Mouse (Mus musculus) lung, embryonic 16.5 days (tissue): ENCODE measurements around the gene Fggy. TPM values are rescaled to one million over a fixed set of nuclear protein-coding genes. Genes with fewer than 3 reads are reported as not detected.

Experiments
- ATAC-seq: fragments of 200-750 bp; cut with Nextera tagmentation; 2 replicates; pipeline ENCODE4 v1.8.0; 2017; ENCODE audit warnings: low read depth, mild to moderate bottlenecking, moderate library complexity
- H3K27ac ChIP-seq: fragments of 300-500 bp; sonication (generic); 2 replicates; pipeline ENCODE4 v1.5.1; 2014; ENCODE audit warnings: mild to moderate bottlenecking, control low read depth, low read length
- H3K27me3 ChIP-seq: fragments of 300-500 bp; sonication (generic); 2 replicates; pipeline ENCODE4 v1.6.1; 2014; ENCODE audit warnings: low read depth, low read length, mixed read lengths; ENCODE audit not compliant: control insufficient read depth, insufficient read depth
- H3K36me3 ChIP-seq: fragments of 300-500 bp; sonication (generic); 2 replicates; pipeline ENCODE4 v1.6.1; 2014; ENCODE audit warnings: low read length; ENCODE audit not compliant: control insufficient read depth, insufficient read depth
- H3K4me1 ChIP-seq: fragments of 300-500 bp; sonication (generic); replicated peaks from 2 replicates; pipeline ENCODE4 v1.6.1; 2014; ENCODE audit warnings: low read length, mixed read lengths; ENCODE audit not compliant: control insufficient read depth, insufficient read depth
- H3K4me2 ChIP-seq: fragments of 300-500 bp; sonication (generic); 2 replicates; pipeline ENCODE4 v1.6.1; 2014; ENCODE audit warnings: low read depth, low read length, control low read depth
- H3K4me3 ChIP-seq: fragments of 300-500 bp; sonication (generic); 2 replicates; pipeline ENCODE4 v1.5.1; 2014; ENCODE audit warnings: mild to moderate bottlenecking, low read length, control low read depth
- H3K9ac ChIP-seq: fragments of 300-500 bp; sonication (generic); 2 replicates; pipeline ENCODE4 v1.6.1; 2014; ENCODE audit warnings: low read length, control low read depth
- H3K9me3 ChIP-seq: fragments of 300-500 bp; sonication (generic); 2 replicates; pipeline ENCODE4 v1.6.1; 2016; ENCODE audit warnings: low read length; ENCODE audit not compliant: control insufficient read depth
- WGBS: fragments of 180-500 bp; shearing (Covaris S2); extraction: QIAGEN DNeasy Blood & Tissue Kit; methylation state at CpG from one replicate; pipeline ENCODE4 v1.1.7; 2014; 5-methylcytosine and 5-hydroxymethylcytosine counted together
- polyA plus RNA-seq: library from polyadenylated mRNA; unstranded; fragments of >200 nt; fragmentation: Nextera tagmentation; extraction: Ambion mirVana; gene quantifications from 2 replicates; pipeline ENCODE4 v1.2.1, GENCODE M21; 2015

The Fggy gene
- polyA plus RNA-seq, 1 experiment from 2014 or later, result 9.6 TPM

- 77% methylated on average over 4 of the region's 4 CpGs for WGBS
Measured at GRCm38 (mm10) chr4:95586274-95587001, 29.1 kb downstream of the Fggy start.

GRCm38 (mm10) chr4:95588722-95589283 lies 31.5 kb downstream of the Fggy start:
- Histone ChIP-seq H3K4me3 (no peak overlapping the region), H3K4me2 (no peak overlapping the region), H3K27me3 (no peaks in the 10 kb centered on the region), H3K4me1 (no peaks in the 10 kb centered on the region), H3K9ac (no peak overlapping the region), H3K9me3 (no peaks in the 10 kb centered on the region), H3K36me3 (no peaks in the 10 kb centered on the region), H3K27ac (no peak overlapping the region)
- ATAC-seq, result no peak
- 64% methylated on average over 2 of the region's 2 CpGs for WGBS

More at GRCm38 (mm10) chr4:95586274-95587001, 29.1 kb downstream of the Fggy start:
- Histone ChIP-seq H3K27me3 (no peaks in the 10 kb centered on the region), H3K4me1 (no peaks in the 10 kb centered on the region), H3K27ac (no peak overlapping the region), H3K36me3 (no peaks in the 10 kb centered on the region), H3K9ac (no peak overlapping the region), H3K9me3 (no peaks in the 10 kb centered on the region), H3K4me2 (no peak overlapping the region), H3K4me3 (no peak overlapping the region)
- no peak for ATAC-seq

- H3K4me1 ChIP-seq, result no peaks in the 10 kb centered on the region
- H3K9ac ChIP-seq, result no peak overlapping the region
- no peaks in the 10 kb centered on the region for H3K9me3 ChIP-seq
- no peak overlapping the region for H3K4me2 ChIP-seq
- H3K4me3 ChIP-seq, result no peak overlapping the region
- H3K27ac ChIP-seq, result no peak overlapping the region
- H3K27me3 ChIP-seq, result no peaks in the 10 kb centered on the region
- H3K36me3 ChIP-seq, result no peaks in the 10 kb centered on the region
- no peak for ATAC-seq
- WGBS, result 75% methylated on average over 3 of the region's 3 CpGs
Measured at GRCm38 (mm10) chr4:95590878-95591277, 33.6 kb downstream of the Fggy start.

GRCm38 (mm10) chr4:95597208-95597607 lies 39.9 kb downstream of the Fggy start:
- Histone ChIP-seq H3K27me3 (no peaks in the 10 kb centered on the region), H3K27ac (no peak overlapping the region), H3K9me3 (no peaks in the 10 kb centered on the region), H3K4me2 (no peak overlapping the region), H3K36me3 (no peaks in the 10 kb centered on the region), H3K4me3 (no peak overlapping the region), H3K4me1 (no peaks in the 10 kb centered on the region), H3K9ac (no peak overlapping the region)
- 59% methylated on average over 6 of the region's 6 CpGs for WGBS
- ATAC-seq, result no peak

- Histone ChIP-seq H3K9ac (no peak overlapping the region), H3K4me2 (no peak overlapping the region), H3K36me3 (no peaks in the 10 kb centered on the region), H3K27ac (no peak overlapping the region), H3K4me1 (no peaks in the 10 kb centered on the region), H3K4me3 (no peak overlapping the region), H3K9me3 (no peaks in the 10 kb centered on the region), H3K27me3 (no peaks in the 10 kb centered on the region)
- 52% methylated on average over 4 of the region's 4 CpGs for WGBS
- ATAC-seq, result no peak
Measured at GRCm38 (mm10) chr4:95601776-95602175, 44.5 kb downstream of the Fggy start.

GRCm38 (mm10) chr4:95603254-95603653 lies 45.9 kb downstream of the Fggy start:
- no peak overlapping the region for H3K4me2 ChIP-seq
- WGBS, result 67% methylated on average over 1 of the region's 1 CpGs
- no peaks in the 10 kb centered on the region for H3K9me3 ChIP-seq
- no peak overlapping the region for H3K9ac ChIP-seq
- H3K4me3 ChIP-seq, result no peak overlapping the region
- H3K27me3 ChIP-seq, result no peaks in the 10 kb centered on the region
- no peaks in the 10 kb centered on the region for H3K4me1 ChIP-seq
- no peak for ATAC-seq
- no peak overlapping the region for H3K27ac ChIP-seq
- H3K36me3 ChIP-seq, result no peaks in the 10 kb centered on the region

GRCm38 (mm10) chr4:95610663-95611062 lies 53.4 kb downstream of the Fggy start:
- Histone ChIP-seq H3K9ac (no peak overlapping the region), H3K27ac (no peak overlapping the region), H3K4me1 (no peaks in the 10 kb centered on the region), H3K9me3 (no peaks in the 10 kb centered on the region), H3K4me3 (no peak overlapping the region), H3K36me3 (no peaks in the 10 kb centered on the region), H3K27me3 (no peaks in the 10 kb centered on the region), H3K4me2 (no peak overlapping the region)
- no peak for ATAC-seq
- 96% methylated on average over 1 of the region's 1 CpGs for WGBS

GRCm38 (mm10) chr4:95611390-95611789 lies 54.1 kb downstream of the Fggy start:
- no peaks in the 10 kb centered on the region for H3K27me3 ChIP-seq
- H3K4me2 ChIP-seq, result no peak overlapping the region
- no peaks in the 10 kb centered on the region for H3K4me1 ChIP-seq
- H3K36me3 ChIP-seq, result no peaks in the 10 kb centered on the region
- no peak overlapping the region for H3K27ac ChIP-seq
- no peak overlapping the region for H3K4me3 ChIP-seq
- no peaks in the 10 kb centered on the region for H3K9me3 ChIP-seq
- no peak for ATAC-seq
- WGBS, result 83% methylated on average over 6 of the region's 6 CpGs
- no peak overlapping the region for H3K9ac ChIP-seq

GRCm38 (mm10) chr4:95621046-95621445 lies 63.7 kb downstream of the Fggy start:
- no peak for ATAC-seq
- whole genome bisulfite sequencing, result 79% methylated on average over 3 of the region's 3 CpGs

More at GRCm38 (mm10) chr4:95621046-95621445, 63.7 kb downstream of the Fggy start:
- H3K27ac ChIP-seq, result no peak overlapping the region
- no peak overlapping the region for H3K9ac ChIP-seq
- no peaks in the 10 kb centered on the region for H3K4me1 ChIP-seq
- H3K27me3 ChIP-seq, result no peaks in the 10 kb centered on the region
- H3K9me3 ChIP-seq, result no peaks in the 10 kb centered on the region
- H3K36me3 ChIP-seq, result no peaks in the 10 kb centered on the region
- H3K4me2 ChIP-seq, result no peak overlapping the region
- H3K4me3 ChIP-seq, result no peak overlapping the region
